Mouse (Mus musculus): ENCODE measurements around the gene Klhl18.

DNA sequence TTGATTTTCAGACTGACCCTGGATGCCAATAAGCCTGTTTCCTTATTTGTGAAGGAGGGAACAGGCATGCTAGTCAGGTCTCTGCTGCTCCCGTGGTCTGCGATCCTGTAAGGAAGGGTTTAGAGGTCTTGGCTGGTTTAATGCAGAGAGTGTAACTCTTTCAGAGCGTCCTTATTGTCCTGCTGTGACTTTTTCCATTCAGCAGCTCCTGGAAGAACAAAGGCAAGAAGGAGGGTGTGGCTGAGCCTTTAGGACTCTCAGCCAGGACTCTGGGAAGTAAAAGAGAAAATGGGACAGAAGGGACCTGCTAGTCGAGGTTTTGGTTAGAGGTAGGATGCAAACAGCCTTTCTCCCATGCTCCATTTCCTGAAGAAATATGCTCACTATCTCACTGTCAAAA lies 12.3 kb upstream of the Klhl18 start:
- TF ChIP-seq TAL1 (IDR thresholded peaks at IDR 0.05; ENCODE audit: low read length) (no peak), GATA1 (IDR thresholded peaks at IDR 0.05; ENCODE audit: low read length) (no peak)
